20 mouse cellular contexts compared by ENCODE assay signal in the genomic region with DNA sequence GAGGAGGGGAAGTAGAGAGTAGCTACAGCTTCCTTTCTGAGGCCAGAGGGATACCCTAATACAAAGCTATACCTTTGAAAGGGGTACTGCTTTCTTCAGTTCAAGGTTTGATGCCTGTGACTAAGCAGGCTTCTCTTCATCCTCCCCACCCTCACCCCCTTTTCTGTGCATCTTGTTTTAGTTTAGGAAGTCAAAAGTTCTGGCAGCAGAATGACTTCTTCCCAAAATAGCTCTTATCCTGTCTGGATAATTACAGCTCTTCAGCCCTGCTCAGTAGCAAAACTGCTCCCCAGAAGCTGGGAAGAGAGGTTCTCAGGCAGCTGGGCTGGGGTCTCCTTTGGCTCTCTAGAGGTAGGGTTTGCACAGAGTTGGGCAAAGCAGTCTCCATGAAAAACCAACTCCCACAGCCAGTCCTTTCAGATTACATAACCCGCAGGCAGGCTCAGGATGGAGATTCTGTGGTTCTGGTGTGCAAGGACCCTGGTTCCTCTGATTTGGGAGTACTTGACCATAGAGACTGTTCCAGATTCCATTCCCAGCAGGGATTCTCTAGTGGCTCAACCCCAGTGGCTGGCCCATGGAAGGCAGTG. TPM values are rescaled to one million over a fixed set of nuclear protein-coding genes. Genes with fewer than 3 reads are reported as not detected.
DNase-seq lines count a peak whose midpoint lies in the region; ATAC-seq and TF ChIP-seq lines count a peak whose summit lies in the region.
"Had no signal": no experiment of that assay in that cellular context is flagged by ENCODE, and none has a peak within 500 bp of the region (broad histone marks: within the 10 kb centered on the region; RNA-seq: fewer than 3 reads in every experiment).

No protein-coding gene starts in this region.

- DNase-seq in forebrain, postnatal 0 days: no peak
- peak; percentile 17 for DNase-seq in kidney, adult 9 months
- DNase-seq in kidney, adult 18-20 months: no peak
- peak; percentile 43 for DNase-seq in lung, postnatal 10 days
- DNase-seq in lung, postnatal 25 days (ENCODE audit: low spot score): no peak
- DNase-seq in cerebellum, adult 9-10 months: no peak
- DNase-seq in urinary bladder, postnatal 10 days (ENCODE audit: low spot score): no peak
- DNase-seq: cerebellum, adult 11 months; lung, postnatal 36 days had no signal

- no peaks in the 10 kb centered on the region for H3K36me3 ChIP-seq in forebrain, postnatal 0 days (ENCODE audit: insufficient read depth)
- H3K36me3 ChIP-seq in forebrain, embryonic 16.5 days (ENCODE audit: control insufficient read depth, insufficient read depth): no peaks in the 10 kb centered on the region
- H3K36me3 ChIP-seq: kidney, embryonic 15.5 days; midbrain, embryonic 12.5 days; neural tube, embryonic 15.5 days had no signal

- no peak for TF ChIP-seq CTCF in forebrain, postnatal 0 days (IDR thresholded peaks at IDR 0.05; ENCODE audit: low read depth)

- H3K4me3 ChIP-seq in forebrain, postnatal 0 days (ENCODE audit: low read depth, low read length): no peak overlapping the region
- H3K4me3 ChIP-seq in forebrain, embryonic 16.5 days (replicated peaks; ENCODE audit: low read length): no peak overlapping the region
- H3K4me3 ChIP-seq: forebrain, embryonic 13.5 days; kidney, embryonic 15.5 days; midbrain, embryonic 12.5 days; neural tube, embryonic 15.5 days had no signal

- H3K9ac ChIP-seq in forebrain, postnatal 0 days: no peak overlapping the region; the same call in 1 of the 2 replicates
- H3K9ac ChIP-seq in forebrain, embryonic 16.5 days (replicated peaks; ENCODE audit: low read depth, low read length): no peak overlapping the region
- H3K9ac ChIP-seq: forebrain, embryonic 13.5 days; kidney, embryonic 15.5 days; liver, embryonic 14.5 days; midbrain, embryonic 12.5 days; neural tube, embryonic 15.5 days had no signal

- no peaks in the 10 kb centered on the region for H3K4me1 ChIP-seq in forebrain, postnatal 0 days (ENCODE audit: insufficient read depth)
- no peaks in the 10 kb centered on the region for H3K4me1 ChIP-seq in forebrain, embryonic 16.5 days (replicated peaks; ENCODE audit: control insufficient read depth, insufficient read depth, low read length)
- H3K4me1 ChIP-seq: forebrain, embryonic 13.5 days; neural tube, embryonic 15.5 days had no signal

- peak; percentile 23; the same call in 1 of the 2 replicates for ATAC-seq in forebrain, postnatal 0 days
- ATAC-seq in forebrain, embryonic 16.5 days: no peak
- ATAC-seq: forebrain, embryonic 13.5 days; hindbrain, postnatal 0 days had no signal

- no peaks in the 10 kb centered on the region for H3K27me3 ChIP-seq in forebrain, postnatal 0 days (ENCODE audit: insufficient read depth, low read length)
- no peaks in the 10 kb centered on the region for H3K27me3 ChIP-seq in forebrain, embryonic 16.5 days (replicated peaks; ENCODE audit: control insufficient read depth, insufficient read depth, low read length)
- H3K27me3 ChIP-seq: kidney, embryonic 15.5 days; neural tube, embryonic 15.5 days had no signal

- H3K9me3 ChIP-seq in forebrain, postnatal 0 days (ENCODE audit: low read length): no peaks in the 10 kb centered on the region
- no peaks in the 10 kb centered on the region for H3K9me3 ChIP-seq in forebrain, embryonic 16.5 days (ENCODE audit: control insufficient read depth, low read length)
- H3K9me3 ChIP-seq: forebrain, embryonic 13.5 days; kidney, embryonic 15.5 days; midbrain, embryonic 12.5 days; neural tube, embryonic 15.5 days had no signal

- 90% methylated on average over 1 of the region's 1 CpGs for WGBS in forebrain, postnatal 0 days
- WGBS in forebrain, embryonic 16.5 days: 92% methylated on average over 1 of the region's 1 CpGs

- no peak overlapping the region for H3K4me2 ChIP-seq in forebrain, postnatal 0 days (ENCODE audit: low read depth)
- H3K4me2 ChIP-seq in forebrain, embryonic 16.5 days (ENCODE audit: low read length): no peak overlapping the region
- H3K4me2 ChIP-seq: forebrain, embryonic 13.5 days; kidney, embryonic 15.5 days; midbrain, embryonic 12.5 days; neural tube, embryonic 15.5 days had no signal

- H3K27ac ChIP-seq in forebrain, postnatal 0 days (ENCODE audit: low read depth, low read length): no peak overlapping the region
- H3K27ac ChIP-seq in forebrain, embryonic 16.5 days (ENCODE audit: low read length): no peak overlapping the region
- H3K27ac ChIP-seq: forebrain, embryonic 13.5 days; hindbrain, postnatal 0 days; kidney, embryonic 15.5 days; liver, embryonic 14.5 days; midbrain, embryonic 12.5 days; neural tube, embryonic 15.5 days had no signal

RNA-seq across cellular contexts. Expression of a gene that starts 2.8 kb away (rescaled TPM):
- total RNA-seq in forebrain, postnatal 0 days (2014; rRNA removed): 19.9 and 22.5 TPM in 2 replicates
- polyA plus RNA-seq in forebrain, postnatal 0 days (2015; fragmentation: Nextera tagmentation; extraction: Ambion mirVana): 33.5 and 34.2 TPM in 2 replicates
- polyA plus RNA-seq in forebrain, embryonic 16.5 days (2015; fragmentation: Nextera tagmentation; extraction: Ambion mirVana): 21.9 and 22.9 TPM in 2 replicates

RNA-seq across cellular contexts. Expression of a gene that starts 5.0 kb away (rescaled TPM):
- not detected in 2 replicates for total RNA-seq in forebrain, postnatal 0 days (2014; rRNA removed)
- polyA plus RNA-seq in forebrain, postnatal 0 days (2015; fragmentation: Nextera tagmentation; extraction: Ambion mirVana): not detected in 2 replicates
- polyA plus RNA-seq in forebrain, embryonic 16.5 days (2015; fragmentation: Nextera tagmentation; extraction: Ambion mirVana): not detected in 2 replicates
- total RNA-seq: gastrocnemius, adult 8-10 months; hindbrain, postnatal 0 days; layer of hippocampus, adult 8-10 months had no signal
- polyA plus RNA-seq: forebrain, embryonic 13.5 days; heart, embryonic 14.5 days; hindbrain, postnatal 0 days; kidney, embryonic 15.5 days; liver, embryonic 14.5 days; midbrain, embryonic 12.5 days; neural tube, embryonic 15.5 days; stomach, embryonic 14.5 days had no signal

RNA-seq across cellular contexts. Expression of a gene that starts 20.5 kb away (rescaled TPM):
- 85.6 and 86.3 TPM in 2 replicates for total RNA-seq in forebrain, postnatal 0 days (2014; rRNA removed)
- 28.7 and 32.7 TPM in 2 replicates for polyA plus RNA-seq in forebrain, postnatal 0 days (2015; fragmentation: Nextera tagmentation; extraction: Ambion mirVana)
- 65.1 and 71.5 TPM in 2 replicates for polyA plus RNA-seq in forebrain, embryonic 16.5 days (2015; fragmentation: Nextera tagmentation; extraction: Ambion mirVana)

RNA-seq across cellular contexts. Expression of a gene that starts 45.5 kb away (rescaled TPM):
- 0.23 and 0.48 TPM in 2 replicates for total RNA-seq in forebrain, postnatal 0 days (2014; rRNA removed)
- 0.08 and 0.16 TPM in 2 replicates for polyA plus RNA-seq in forebrain, postnatal 0 days (2015; fragmentation: Nextera tagmentation; extraction: Ambion mirVana)
- polyA plus RNA-seq in forebrain, embryonic 16.5 days (2015; fragmentation: Nextera tagmentation; extraction: Ambion mirVana): 0.45 and 0.46 TPM in 2 replicates

Comparison
In these comparisons a context has a peak if more than half of its experiments do, and no peak if none do; other contexts are left out.
1. DNase-seq: peak in kidney, adult 9 months (single experiment) and lung, postnatal 10 days (single experiment); none in forebrain, postnatal 0 days (single experiment), kidney, adult 18-20 months (single experiment), lung, postnatal 25 days (single experiment), cerebellum, adult 9-10 months (single experiment) and urinary bladder, postnatal 10 days (single experiment).